Mouse (Mus musculus) ES-E14 (cell line): Measurements from ENCODE around the gene Ube2k.

Experiments used
- CHD2 ChIP-seq: IDR thresholded peaks from 2 replicates; pipeline ENCODE4 v1.6.1; 2014; ENCODE audit warnings: mild to moderate bottlenecking, low read depth, low read length, inconsistent platforms
- HCFC1 ChIP-seq: IDR thresholded peaks from 2 replicates; pipeline ENCODE4 v1.6.1; 2012; ENCODE audit warnings: low read length, inconsistent platforms, borderline replicate concordance; ENCODE audit not compliant: insufficient read depth
- MAFK ChIP-seq: IDR thresholded peaks from 2 replicates; pipeline ENCODE4 v1.6.1; 2014; ENCODE audit warnings: mild to moderate bottlenecking, low read depth, low read length, inconsistent platforms; ENCODE audit not compliant: insufficient read depth
- ZC3H11A ChIP-seq: IDR thresholded peaks from 2 replicates; pipeline ENCODE4 v1.6.1; 2012; ENCODE audit warnings: low read depth, mild to moderate bottlenecking, inconsistent platforms, low read length, borderline replicate concordance
- ZNF384 ChIP-seq: IDR thresholded peaks from 2 replicates; pipeline ENCODE4 v1.6.1; 2012; ENCODE audit warnings: low read depth, low read length, inconsistent platforms

DNA sequence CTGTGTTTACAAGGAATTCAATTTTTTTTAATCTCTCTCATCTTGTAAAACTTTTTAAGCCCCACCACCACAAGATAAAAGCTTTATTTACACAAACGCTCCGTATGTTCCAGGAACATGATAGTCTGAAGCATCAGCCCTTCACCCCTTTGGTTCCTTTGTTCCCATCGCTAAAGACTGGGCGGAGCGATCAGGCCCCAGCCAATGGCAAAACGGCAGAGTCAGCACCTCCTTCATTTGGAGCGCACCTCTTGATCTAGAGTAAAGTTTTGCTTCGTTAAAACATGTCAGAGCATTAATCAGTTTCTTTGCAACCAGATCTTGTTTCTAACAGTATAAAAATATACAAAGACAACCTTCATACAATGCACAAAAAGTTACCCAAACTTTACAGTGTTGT lies 31.2 kb upstream of the Ube2k start:
- TF ChIP-seq MAFK (peak; percentile 76), HCFC1 (no peak), ZC3H11A (no peak), ZNF384 (no peak), CHD2 (no peak)
